27 mouse cellular contexts compared by ENCODE assay signal in the genomic region with DNA sequence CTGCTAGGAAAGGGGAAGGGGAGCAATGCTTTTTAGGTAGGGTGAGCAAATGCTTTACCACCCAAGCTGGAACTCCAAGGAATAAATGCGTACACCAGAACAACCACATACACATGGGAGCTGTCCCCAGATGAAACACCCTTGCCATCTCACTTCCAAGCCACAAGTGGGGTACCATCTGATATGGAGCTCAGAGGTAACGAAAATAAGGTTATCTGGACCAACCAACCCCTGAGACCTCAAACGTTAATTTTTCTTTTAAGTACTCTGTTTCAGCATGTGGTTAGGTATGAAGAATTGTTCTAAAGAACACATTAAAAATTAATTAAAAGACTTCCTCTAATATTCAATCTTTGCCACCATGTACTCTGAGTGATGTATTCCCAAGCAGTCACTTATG.
"Had no signal": no experiment of that assay in that cellular context is flagged by ENCODE, and none has a peak within 500 bp of the region (broad histone marks: within the 10 kb centered on the region; RNA-seq: fewer than 3 reads in every experiment).

No protein-coding gene starts in this region.

- H3K27me3 ChIP-seq: forebrain, embryonic 15.5 days had no signal

- H3K9me3 ChIP-seq: embryonic facial prominence, embryonic 10.5 days; embryonic facial prominence, embryonic 12.5 days; embryonic facial prominence, embryonic 13.5 days; embryonic facial prominence, embryonic 15.5 days; forebrain, embryonic 10.5 days; forebrain, embryonic 12.5 days; forebrain, embryonic 13.5 days; forebrain, embryonic 15.5 days had no signal

- H3K27ac ChIP-seq: embryonic facial prominence, embryonic 10.5 days; embryonic facial prominence, embryonic 12.5 days; embryonic facial prominence, embryonic 13.5 days; embryonic facial prominence, embryonic 15.5 days; forebrain, embryonic 10.5 days; forebrain, embryonic 12.5 days; forebrain, embryonic 13.5 days; forebrain, embryonic 15.5 days; gastrocnemius, adult 2 months; heart, adult 2 months had no signal

- H3K9ac ChIP-seq: embryonic facial prominence, embryonic 12.5 days; embryonic facial prominence, embryonic 13.5 days; embryonic facial prominence, embryonic 15.5 days; forebrain, embryonic 12.5 days; forebrain, embryonic 13.5 days; forebrain, embryonic 15.5 days; forebrain, postnatal 0 days had no signal

- H3K36me3 ChIP-seq: embryonic facial prominence, embryonic 10.5 days; embryonic facial prominence, embryonic 12.5 days; embryonic facial prominence, embryonic 13.5 days; embryonic facial prominence, embryonic 15.5 days; forebrain, embryonic 10.5 days; forebrain, embryonic 12.5 days; forebrain, embryonic 15.5 days had no signal

- ATAC-seq: forebrain, embryonic 13.5 days; forebrain, embryonic 14.5 days; forebrain, embryonic 15.5 days; forebrain, embryonic 16.5 days; forebrain, postnatal 0 days had no signal

- H3K4me3 ChIP-seq: embryonic facial prominence, embryonic 10.5 days; embryonic facial prominence, embryonic 12.5 days; embryonic facial prominence, embryonic 13.5 days; embryonic facial prominence, embryonic 15.5 days; erythroblast, embryonic 14.5 days; forebrain, embryonic 10.5 days; forebrain, embryonic 12.5 days; forebrain, embryonic 13.5 days; forebrain, embryonic 15.5 days; gastrocnemius, adult 2 months; heart, adult 2 months had no signal

- H3K4me2 ChIP-seq: embryonic facial prominence, embryonic 12.5 days; embryonic facial prominence, embryonic 13.5 days; embryonic facial prominence, embryonic 15.5 days; forebrain, embryonic 12.5 days; forebrain, embryonic 13.5 days; forebrain, embryonic 15.5 days had no signal

- DNase-seq: cerebellum, adult 8-10 months; cerebellum, adult 9-10 months; cerebellum, adult 9-11 months; cerebellum, postnatal 10 days; cerebellum, postnatal 14 days; cerebellum, postnatal 25 days; cerebellum, postnatal 36 days; forebrain, postnatal 0 days; gastrocnemius, adult 2 months; gastrocnemius, postnatal 10 days; gastrocnemius, postnatal 14 days; gastrocnemius, postnatal 25 days; gastrocnemius, postnatal 36 days; heart, adult 11 months; heart, adult 18-20 months; heart, adult 2 months had no signal
